Mouse (Mus musculus): Measurements from ENCODE around the gene Cers5.
"Not testable (repeated sequence)": the region's sequence is repeated elsewhere in the genome, so short reads cannot be mapped to it uniquely, and the experiment has no call there.

Cers5 gene

DNA sequence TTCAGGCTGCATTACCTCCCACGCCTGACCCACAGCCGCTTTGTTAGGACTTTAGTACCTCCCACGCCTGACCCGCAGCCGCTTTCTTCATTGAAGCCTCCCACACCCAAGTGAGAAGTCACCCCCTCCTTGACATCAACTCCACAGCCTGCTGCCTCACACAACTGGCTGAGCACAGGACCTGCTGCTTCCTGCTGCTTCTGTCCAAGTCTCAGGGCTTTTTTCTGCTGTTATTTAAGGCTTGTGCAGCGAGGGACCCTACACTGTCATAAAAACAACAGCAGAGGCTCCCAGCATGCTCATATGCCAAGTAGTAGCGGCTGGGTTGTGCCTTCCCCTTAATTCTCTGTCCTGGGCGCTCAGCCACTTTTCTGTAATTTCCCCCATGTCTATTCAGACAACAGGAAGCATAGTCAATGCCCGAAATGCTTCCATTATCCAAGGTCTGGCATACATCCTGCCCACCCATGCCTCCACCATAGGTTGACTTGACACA, 15.0 kb upstream of the Cers5 start:
- no peak for DNase-seq

DNA sequence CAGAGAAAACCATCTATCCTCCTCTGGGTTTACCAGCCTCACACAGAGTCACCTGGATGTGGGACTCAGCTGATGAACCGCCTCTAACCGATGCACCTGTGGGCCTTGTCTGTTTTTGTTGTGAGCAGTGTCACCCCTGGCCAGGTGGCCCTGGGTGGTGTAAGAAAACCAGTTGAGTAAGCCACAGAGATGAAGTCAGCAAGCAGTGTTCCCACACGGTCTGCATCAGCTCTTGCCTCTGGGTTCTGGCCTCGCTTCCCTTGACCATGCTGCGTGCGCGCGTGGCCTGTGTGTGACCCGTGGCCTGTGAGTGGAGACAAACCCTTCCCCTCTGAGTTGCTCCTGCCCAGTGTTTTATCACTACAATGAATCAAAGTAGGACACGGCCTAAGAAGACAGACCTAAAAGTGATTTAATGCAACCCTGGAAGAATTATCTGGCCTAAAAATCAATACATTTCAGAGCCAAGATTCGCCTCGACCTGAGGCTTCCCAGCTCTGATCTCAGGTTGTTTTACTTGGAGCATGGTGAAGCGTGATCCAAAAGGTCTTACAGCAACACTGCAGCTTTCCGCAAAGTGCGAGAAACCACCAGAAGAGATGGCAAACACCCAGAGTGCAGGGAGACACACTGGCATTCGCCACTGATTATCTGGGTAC, 6.1 kb upstream of the Cers5 start:
- no peak for DNase-seq

DNA sequence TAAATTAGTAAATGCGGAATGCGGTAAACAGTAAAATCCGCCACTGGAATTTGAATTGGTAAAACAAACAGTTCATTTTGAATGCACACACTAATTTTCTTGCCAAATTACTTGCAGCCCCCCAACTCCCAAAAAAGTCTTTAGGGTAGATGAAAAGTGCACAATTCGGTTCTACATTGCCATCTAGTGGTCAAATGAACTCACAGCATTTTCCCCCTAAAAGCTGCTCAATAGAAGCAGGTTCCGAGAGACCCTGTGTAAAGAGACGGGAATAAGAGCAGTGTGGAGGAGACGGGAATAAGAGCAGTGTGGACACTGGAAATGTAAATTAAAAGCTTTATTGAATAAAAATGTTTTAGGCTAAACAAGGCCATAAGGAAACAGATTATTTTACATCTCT, 5.5 kb upstream of the Cers5 start:
- peak; percentile 46 for DNase-seq

DNA sequence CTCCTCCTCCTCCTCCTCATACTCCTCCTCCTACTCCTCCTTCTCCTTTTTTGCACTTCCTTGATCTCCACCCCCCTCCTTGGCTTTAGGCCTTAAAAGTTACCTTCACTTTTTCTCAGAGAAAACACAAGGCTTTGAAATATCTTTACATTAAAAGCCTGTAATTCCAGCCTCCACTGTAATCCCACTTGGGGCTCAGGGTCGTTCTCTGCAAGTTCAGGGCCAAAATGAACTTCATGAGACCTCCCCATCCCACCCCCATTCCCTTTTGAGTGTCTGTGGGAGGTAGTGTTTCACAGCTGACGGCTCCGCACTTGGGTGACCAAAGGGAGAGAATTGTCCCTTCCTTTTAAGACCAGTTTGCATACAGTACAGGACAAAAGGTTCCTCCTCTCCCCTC, 240 bp upstream of the Cers5 start:
- DNase-seq, result no peak

DNA sequence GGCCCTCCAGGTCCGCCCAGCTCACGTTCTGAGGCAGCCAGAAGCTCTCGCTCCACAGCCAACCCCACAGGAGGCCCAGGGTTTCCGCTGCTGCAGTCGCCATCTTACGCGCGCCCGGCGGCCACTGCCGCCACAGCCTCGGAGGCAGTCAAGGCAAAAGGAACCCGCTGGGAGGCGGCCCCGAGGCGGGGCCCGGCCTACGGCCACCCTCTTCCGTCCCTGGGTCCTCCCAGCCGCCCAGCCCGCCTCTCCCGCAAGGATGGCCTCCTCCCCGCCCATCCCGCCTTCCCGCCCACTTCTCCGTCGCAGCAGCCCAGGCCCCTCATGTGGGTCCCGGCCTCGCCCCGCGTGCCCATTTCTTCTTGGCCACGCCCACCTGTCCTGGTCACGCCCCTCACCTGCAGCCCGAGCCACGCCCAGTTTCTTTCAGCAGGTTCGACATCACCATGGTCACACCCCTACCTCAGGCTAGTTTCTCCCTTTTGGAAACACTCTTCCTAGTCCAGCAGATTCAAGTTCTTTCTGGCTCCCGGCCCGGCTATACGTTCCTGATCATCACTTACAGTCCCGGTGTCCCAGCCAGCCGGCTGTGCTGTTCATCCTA, 306 bp downstream of the Cers5 start:
- DNase-seq, result peak; percentile 92

DNA sequence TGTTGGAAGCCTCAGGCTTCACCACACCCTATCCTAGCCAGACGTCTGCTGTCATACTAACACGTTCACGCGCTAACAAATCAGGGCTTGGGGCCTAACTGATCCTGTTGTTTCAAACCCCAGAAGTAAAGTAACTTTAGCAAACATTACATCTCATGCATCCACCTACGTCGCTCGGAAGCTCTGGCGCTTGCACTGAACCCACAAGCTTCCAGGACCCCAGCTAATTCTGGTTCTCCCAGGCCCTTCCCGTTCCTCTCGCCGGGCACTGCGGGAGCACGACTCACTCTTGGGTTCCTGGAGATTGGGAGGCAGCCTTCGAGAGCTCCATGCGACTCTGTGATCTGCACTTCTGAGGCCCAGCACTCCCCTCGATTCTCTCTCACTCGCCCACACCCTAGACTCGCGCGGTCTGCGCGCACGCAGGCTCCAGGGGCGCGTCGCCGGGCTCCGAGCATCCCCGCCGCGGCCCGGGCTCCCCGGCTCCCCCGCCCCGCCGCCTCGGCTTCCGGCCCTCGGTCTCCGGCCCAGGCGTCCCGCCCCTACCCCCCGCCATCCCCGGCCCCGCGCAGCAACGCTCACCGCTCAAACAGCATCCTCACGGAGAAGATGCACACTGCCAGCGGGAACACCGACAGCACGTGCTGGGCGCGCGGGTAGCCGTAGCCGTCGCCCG, 946 bp downstream of the Cers5 start:
- DNase-seq, result no peak

DNA sequence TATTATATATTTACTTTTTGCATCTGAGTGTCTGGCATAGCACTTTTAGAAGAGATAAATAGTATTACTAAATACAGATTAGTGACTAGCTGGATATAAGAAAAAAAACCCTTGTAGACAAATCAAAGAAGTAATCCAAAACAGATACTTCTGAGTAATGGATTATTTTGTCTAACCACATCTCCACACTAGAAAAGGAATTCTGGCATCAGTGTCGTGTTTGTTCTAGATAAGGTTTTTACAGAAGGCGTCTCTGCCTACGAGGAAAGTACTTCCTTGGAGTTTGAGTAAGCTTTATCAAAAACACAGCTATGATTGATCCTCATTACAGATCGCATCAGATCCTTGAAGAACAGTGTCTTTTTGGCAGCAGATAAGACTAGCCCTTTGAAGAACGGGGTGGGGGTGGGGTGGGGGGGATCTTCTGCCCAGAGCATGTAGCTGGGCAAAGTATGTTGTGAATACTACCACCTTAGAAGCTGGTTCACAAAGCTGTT, 1.6 kb downstream of the Cers5 start:
- DNase-seq, result no peak

DNA sequence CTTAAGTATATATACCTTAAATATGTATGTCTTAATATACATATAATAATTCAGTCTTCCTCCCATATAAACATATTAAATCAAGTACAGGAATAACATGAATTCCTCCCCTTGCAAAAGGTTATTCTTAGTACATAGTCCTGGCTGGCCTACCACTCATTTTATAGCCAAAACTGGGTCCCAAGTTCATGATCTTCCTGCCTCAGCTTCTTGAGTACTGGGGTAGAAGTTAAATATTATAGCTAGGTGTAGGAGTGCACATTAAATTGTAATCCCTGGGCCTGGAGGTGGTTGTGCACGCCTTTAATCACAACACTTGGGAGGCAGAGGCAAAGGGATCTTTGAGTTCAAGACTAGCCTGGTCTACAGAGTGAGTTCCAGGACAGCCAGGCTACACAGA, 3.9 kb downstream of the Cers5 start:
- DNase-seq, result peak; percentile 40

DNA sequence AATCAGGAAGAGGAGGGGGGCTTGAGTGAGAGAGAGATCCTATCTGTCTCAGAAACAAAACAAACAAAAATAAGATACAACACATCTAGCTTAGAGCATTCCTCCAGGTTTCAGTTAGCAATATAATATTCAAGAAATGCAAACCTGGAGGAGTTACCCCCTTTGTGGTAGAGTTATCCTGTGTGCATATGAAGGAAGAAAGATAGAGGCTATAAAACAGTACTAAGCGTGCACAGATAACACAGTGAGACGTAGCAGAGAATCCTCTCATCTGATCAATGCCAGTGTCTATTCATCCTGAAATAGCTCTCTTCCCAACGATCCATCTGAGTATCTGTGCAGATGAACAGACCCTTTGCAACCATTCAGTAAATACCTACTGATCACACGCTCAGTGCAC, 5.2 kb downstream of the Cers5 start:
- DNase-seq, result no peak

DNA sequence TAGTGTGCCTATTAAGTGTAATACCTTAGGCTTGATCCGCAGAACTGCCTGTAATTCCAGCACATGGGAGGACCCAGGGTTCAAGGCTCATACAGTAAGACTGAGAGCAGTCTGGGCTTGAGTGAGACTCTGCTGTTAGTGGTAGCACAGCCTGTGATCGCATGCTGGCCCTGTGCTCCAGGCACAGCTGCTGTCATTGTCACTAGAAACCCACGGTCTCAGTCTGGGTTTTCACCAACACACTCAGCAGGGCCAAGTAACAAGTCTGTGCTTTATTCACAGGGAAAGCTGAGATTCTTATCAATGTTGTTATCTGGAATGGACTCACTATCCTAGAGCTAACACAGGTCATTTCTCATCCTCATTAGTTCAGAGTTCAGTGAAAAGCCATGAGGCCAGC, 18.5 kb downstream of the Cers5 start:
- DNase-seq, result no peak

DNA sequence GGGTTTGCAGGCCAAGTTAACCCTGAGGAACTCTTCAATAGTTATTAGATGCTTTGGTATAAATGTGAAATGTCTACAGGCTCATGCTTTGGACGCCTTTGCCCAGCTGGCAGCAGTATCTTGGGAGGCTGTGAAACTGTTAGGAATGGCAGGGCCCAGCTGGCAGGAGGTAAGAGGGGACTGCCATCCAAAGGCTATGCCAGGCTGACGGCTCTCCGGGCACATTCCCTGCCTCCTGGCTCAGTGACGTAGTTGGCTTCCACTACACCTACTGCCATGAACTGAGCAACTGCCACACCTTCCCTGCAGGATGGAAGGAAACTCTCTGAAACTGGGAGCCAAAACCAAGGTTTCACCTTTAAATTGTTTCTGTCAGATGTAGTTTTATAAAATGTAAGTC, 32.5 kb downstream of the Cers5 start:
- no peak for DNase-seq

DNA sequence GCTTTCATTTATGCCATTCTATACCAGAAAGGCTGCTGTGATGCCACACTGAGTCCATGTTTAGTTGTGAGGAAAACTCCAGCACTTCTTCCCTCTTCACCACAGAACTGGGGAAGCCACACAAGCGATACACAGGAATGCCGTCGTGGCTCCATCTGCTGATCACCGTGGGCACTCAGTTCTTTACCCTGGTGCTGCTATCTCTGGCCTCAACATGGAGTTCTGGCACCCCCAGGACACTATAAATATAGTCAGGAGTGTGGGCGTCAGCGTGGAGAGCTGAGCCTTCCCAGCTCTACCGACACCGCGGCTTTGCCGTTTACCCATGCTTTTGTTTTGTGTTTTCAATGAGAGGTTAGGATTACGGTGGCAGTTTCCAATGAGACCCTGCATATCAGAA, 36.0 kb downstream of the Cers5 start:
- DNase-seq, result no peak

DNA sequence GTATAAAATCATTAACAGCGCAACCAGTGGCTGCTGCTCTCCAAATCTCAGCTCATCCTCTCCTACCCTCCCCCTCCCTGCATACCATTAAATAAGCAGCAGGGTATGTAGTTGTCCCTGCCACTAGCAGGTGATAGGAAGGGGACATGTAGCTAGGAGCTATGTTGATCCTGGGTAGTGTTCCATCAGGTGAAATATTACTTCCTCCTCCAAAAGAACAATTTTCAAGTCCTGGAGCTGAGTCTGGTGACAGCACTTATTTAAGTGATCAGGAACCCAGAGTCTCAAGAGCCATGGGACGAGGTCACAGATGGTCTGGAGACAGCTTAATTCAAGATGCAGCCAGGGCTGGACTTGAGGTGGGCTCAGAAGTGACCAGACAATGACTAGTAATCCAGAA, 37.1 kb downstream of the Cers5 start:
- DNase-seq, result peak; percentile 100

DNA sequence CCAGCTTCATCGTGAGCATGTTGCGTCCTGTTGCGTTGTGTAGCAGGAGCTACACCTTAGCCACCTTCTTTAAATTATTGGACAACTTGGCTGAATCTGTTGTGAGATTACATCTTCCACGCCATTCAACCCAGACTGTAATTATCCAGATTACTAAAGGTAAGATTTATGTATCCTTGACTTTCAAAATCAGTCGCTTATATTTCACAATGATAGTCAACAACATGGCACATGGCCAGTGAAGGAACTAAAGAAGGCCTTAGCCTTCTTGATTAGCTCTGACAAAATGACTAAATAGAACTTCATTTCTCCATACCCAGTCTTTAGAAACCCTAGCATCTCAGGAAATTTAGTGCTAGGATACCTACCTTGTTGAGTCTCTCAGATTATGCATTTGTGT, 39.5 kb downstream of the Cers5 start:
- DNase-seq, result no peak

DNA sequence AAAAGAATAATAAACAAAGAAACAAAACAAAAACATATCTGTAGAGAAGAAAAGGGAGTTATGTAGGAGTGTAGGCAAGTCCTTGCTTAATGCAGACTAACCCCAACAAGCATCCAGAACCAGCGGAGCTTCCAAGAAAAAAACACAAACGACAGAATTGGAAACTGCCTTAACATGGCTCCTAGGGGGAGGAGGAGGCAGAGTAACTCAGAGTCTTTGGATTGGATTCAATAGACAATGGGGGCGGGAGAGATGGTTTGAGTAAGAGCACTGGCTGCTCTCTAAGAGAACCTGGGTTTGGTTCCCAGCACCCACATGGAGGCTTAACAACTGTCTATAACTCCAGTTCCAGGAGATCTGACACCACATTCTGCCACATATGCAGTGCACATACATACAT, 41.0 kb downstream of the Cers5 start:
- DNase-seq, result no peak

DNA sequence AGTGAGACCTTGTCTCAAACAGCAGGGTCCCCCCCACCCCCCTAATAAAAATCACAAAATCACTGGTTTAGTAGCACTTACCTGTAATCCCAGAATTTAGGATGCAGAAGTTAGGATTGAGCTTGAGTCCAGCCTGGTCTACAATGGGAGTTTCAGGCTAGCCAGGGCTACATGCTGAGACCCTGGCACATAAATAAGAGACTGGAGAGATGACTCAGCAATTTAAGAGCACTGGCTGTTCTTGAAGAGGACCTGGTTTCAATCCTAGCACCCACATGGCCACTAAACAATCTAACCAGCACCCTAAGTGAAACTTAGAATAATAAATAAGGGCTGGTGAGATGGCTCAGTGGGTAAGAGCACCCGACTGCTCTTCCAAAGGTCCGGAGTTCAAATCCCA, 41.5 kb downstream of the Cers5 start:
- DNase-seq, result no peak

DNA sequence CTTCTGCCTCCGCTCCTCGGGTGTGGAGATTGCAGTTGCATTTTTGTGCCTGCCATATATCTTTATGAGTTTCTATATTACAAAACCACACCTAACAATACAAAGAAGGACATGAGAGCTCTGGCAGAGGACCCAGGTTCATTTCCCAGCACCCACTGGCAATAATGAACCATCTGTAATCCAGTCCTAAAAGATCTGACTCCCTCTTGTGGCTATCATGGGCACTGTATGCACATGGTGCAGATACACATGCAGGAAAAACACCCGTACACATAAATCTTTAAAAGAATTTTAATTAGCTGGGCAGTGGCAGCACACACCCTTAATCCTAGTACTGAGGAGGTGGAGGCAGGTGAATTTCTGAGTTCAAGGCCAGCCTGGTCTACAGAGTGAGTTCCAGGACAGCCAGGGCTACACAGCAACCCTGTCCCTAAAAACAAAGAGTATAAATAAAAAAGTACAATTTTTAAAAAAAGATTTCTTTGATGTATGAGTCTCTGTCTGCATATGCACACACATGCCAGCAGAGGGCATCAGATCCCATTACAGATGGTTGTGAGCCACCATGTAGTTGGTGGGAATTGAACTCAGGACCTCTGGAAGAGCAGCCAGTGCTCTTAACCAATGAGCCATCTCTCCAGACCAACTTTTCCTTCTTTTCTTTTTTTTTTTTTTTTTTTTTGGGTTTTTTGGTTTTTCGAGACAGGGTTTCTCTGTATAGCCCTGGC, 43.5 kb downstream of the Cers5 start:
- DNase-seq, result no peak

DNA sequence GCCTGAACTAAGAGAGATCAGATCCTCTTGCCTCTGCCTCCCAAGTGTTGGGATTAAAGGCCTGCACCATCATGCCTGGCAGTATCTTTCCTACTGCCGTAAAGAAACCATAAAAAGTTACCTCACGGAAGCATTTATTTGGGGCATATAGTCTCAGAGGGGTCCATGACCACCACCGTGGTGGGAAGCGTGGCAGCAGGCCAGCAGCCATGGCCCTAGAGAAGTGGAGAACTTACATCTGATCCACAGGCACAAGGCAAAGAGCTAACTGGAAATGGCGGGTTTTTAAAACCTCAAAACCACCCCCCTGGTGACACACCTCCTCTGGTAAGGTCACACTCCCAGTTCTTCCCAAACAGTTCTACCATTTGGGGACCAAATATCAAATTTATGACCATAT, 44.5 kb downstream of the Cers5 start:
- DNase-seq, result no peak

DNA sequence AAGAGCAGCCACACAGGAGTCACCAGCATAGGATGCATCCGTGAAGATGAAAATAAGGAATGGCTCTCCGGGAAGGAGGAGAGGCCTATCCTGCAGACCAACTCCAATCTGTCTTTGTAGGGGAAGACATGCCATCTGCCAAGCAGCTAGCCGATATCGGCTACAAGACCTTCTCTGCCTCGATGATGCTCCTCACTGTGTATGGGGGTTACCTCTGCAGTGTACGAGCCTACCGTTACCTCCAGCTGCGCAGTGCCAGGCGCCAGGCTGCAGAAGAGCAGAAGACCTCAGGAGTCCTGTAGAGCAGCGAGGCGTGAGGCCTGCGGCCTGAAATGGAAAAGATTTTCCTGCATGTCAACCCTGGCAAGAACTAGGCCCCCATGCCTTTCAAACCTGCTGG, 45.2 kb downstream of the Cers5 start:
- no peak for DNase-seq

DNA sequence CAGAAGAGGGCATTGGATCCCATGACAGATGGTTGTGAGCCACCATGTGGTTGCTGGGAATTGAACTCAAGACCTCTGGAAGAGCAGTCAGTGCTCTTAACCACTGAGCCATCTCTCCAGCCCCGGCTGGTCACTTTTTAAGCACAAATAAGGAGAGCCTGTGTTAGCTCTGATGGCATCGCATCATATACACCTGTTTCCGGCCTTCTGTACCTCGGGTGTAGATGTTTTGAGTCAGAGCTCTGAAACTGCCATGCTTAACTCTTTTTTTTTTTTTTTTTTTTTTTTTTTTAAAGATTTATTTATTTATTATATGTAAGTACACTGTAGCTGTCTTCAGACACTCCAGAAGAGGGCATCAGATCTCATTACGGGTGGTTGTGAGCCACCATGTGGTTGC, 45.6 kb downstream of the Cers5 start:
- not testable (repeated sequence) for DNase-seq

DNA sequence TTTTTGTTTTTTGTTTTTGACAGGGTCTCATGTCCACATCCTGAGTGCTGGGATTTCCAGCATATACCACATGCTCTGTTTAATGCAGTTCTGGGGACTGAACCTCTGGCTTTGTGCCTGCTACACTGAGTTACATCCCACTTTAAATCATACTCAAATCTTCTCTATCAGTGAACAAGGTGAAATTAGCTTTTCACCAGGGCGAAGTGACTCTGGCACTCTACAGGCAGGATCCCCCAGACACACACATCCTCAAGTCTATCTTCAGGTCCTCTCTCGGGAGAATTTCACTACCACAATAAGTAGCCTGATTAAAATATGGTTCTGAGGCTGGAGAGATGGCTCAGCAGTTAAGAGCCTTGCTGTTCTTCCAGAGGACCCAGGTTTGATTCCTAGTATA, 46.1 kb downstream of the Cers5 start:
- DNase-seq, result no peak

DNA sequence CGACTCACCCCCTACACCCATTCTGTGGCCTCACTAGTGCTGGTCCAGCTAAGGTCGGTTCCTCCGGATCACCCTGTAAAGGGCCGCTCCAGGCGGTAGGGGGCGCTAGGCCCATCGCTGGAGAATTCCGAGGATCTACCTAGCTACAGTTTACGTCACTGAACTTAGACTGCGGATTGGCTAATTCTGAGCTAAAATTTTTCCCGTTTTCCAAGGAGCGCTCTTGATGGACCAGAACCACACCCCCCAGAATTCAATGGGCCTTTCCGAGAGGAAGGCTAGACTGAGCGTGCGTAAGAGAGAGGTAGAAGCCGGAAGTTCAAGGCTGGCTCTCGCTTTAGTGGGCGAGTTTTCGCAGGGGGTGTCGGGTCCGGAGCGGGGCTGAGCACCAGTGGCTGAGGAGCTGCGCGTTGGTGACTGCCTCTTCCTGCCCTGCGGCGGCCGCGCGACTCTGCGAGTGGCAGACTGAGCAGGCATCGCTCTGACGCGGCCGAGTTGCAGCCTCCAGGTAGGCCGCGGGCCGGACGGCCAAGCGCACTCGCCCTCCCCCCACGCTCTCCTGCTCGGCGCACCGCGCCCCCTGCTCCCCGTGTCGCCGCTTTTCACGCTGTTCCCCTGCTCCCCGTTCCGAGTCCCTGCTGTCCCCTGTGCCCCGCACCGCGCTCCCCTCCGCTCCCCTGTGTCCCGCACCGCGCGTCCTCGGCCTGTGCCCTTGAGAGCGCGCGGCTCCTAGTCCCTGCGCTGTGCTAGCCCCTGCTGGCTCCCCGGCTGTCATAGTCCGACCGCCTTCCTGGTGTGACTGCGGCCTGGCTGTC, 47.1 kb downstream of the Cers5 start, which contains the start of gene Cox14:
Cox14 (plus strand) TSS at position 278 of the 815 bp plus-strand sequence.
- peak; percentile 99 for DNase-seq
